Comparison of ENCODE assay signal across 28 mouse cellular contexts in genomic region chr15:12593094-12593493, GRCm38 (mm10).
DNase-seq lines count a peak whose midpoint lies in the region; ATAC-seq and TF ChIP-seq lines count a peak whose summit lies in the region.
"Had no signal": no experiment of that assay in that cellular context is flagged by ENCODE, and none has a peak within 500 bp of the region (broad histone marks: within the 10 kb centered on the region; RNA-seq: fewer than 3 reads in every experiment).

No protein-coding gene starts in this region.

- no peaks in the 10 kb centered on the region for H3K4me1 ChIP-seq in hindbrain, embryonic 16.5 days (ENCODE audit: control insufficient read depth, insufficient read depth, low read depth, low read length)
- H3K4me1 ChIP-seq in hindbrain, embryonic 13.5 days (replicated peaks) = no peaks in the 10 kb centered on the region
- peaks cover 6% of the 10 kb centered on the region; the same call in 1 of the 2 replicates for H3K4me1 ChIP-seq in spleen, adult 2 months (ENCODE audit: control insufficient read depth, insufficient read depth, insufficient read length)
- no peaks in the 10 kb centered on the region for H3K4me1 ChIP-seq in midbrain, postnatal 0 days (ENCODE audit: insufficient read depth, low read length)
- H3K4me1 ChIP-seq: embryonic facial prominence, embryonic 10.5 days; forebrain, embryonic 12.5 days; forebrain, embryonic 15.5 days; hindbrain, embryonic 10.5 days had no signal

- 56% methylated on average over 4 of the region's 4 CpGs for WGBS in hindbrain, embryonic 16.5 days
- WGBS in hindbrain, embryonic 13.5 days = 52% methylated on average over 4 of the region's 4 CpGs
- 81% methylated on average over 4 of the region's 4 CpGs for WGBS in spleen, adult 2 months
- 42% methylated on average over 4 of the region's 4 CpGs for WGBS in midbrain, postnatal 0 days

- no peak overlapping the region for H3K27ac ChIP-seq in hindbrain, embryonic 16.5 days (ENCODE audit: low read depth, low read length)
- H3K27ac ChIP-seq in hindbrain, embryonic 13.5 days = no peak overlapping the region
- H3K27ac ChIP-seq in spleen, adult 2 months (ENCODE audit: insufficient read depth, low read length) = peak overlapping the region; percentile 43
- H3K27ac ChIP-seq in midbrain, postnatal 0 days (ENCODE audit: low read depth, low read length) = no peak overlapping the region
- H3K27ac ChIP-seq: embryonic facial prominence, embryonic 10.5 days; embryonic facial prominence, embryonic 13.5 days; forebrain, embryonic 12.5 days; forebrain, embryonic 15.5 days; heart, embryonic 15.5 days; hindbrain, embryonic 10.5 days; hindbrain, embryonic 14.5 days had no signal

- no peak overlapping the region for H3K9ac ChIP-seq in hindbrain, embryonic 16.5 days (ENCODE audit: low read depth, low read length)
- H3K9ac ChIP-seq in hindbrain, embryonic 13.5 days = no peak overlapping the region
- no peak overlapping the region for H3K9ac ChIP-seq in midbrain, postnatal 0 days (replicated peaks; ENCODE audit: low read length, poor library complexity, severe bottlenecking)
- H3K9ac ChIP-seq: embryonic facial prominence, embryonic 13.5 days; forebrain, embryonic 12.5 days; forebrain, embryonic 15.5 days; heart, embryonic 12.5 days; heart, embryonic 15.5 days; hindbrain, embryonic 14.5 days had no signal

- TF ChIP-seq POLR2A in spleen, adult 2 months (IDR thresholded peaks at IDR 0.05; ENCODE audit: low read depth, low read length) = no peak

- H3K9me3 ChIP-seq in hindbrain, embryonic 16.5 days (ENCODE audit: control insufficient read depth, low read length) = no peaks in the 10 kb centered on the region
- H3K9me3 ChIP-seq in hindbrain, embryonic 13.5 days = no peaks in the 10 kb centered on the region
- no peaks in the 10 kb centered on the region for H3K9me3 ChIP-seq in midbrain, postnatal 0 days (ENCODE audit: low read length)
- H3K9me3 ChIP-seq: embryonic facial prominence, embryonic 10.5 days; embryonic facial prominence, embryonic 13.5 days; forebrain, embryonic 12.5 days; forebrain, embryonic 15.5 days; G1E; heart, embryonic 12.5 days; heart, embryonic 15.5 days; hindbrain, embryonic 10.5 days had no signal

- peak; percentile 65 for ATAC-seq in hindbrain, embryonic 16.5 days
- no peak for ATAC-seq in hindbrain, embryonic 13.5 days (ENCODE audit: low FRiP score)
- ATAC-seq in midbrain, postnatal 0 days (ENCODE audit: low FRiP score) = 0 out of 2 replicates have a peak, but pooled peaks have one; percentile 20
- ATAC-seq: forebrain, embryonic 15.5 days; Patski had no signal

- no peak overlapping the region for H3K4me3 ChIP-seq in hindbrain, embryonic 16.5 days (ENCODE audit: low read length)
- H3K4me3 ChIP-seq in hindbrain, embryonic 13.5 days = no peak overlapping the region
- H3K4me3 ChIP-seq in spleen, adult 2 months (ENCODE audit: extremely low read depth, insufficient read depth, insufficient read length) = no peak overlapping the region
- no peak overlapping the region for H3K4me3 ChIP-seq in midbrain, postnatal 0 days (ENCODE audit: low read depth, low read length)
- H3K4me3 ChIP-seq: embryonic facial prominence, embryonic 10.5 days; embryonic facial prominence, embryonic 13.5 days; erythroblast, embryonic 14.5 days; forebrain, embryonic 12.5 days; forebrain, embryonic 15.5 days; heart, embryonic 12.5 days; heart, embryonic 15.5 days; hindbrain, embryonic 10.5 days had no signal

- no peaks in the 10 kb centered on the region for H3K36me3 ChIP-seq in hindbrain, embryonic 16.5 days (ENCODE audit: control insufficient read depth, insufficient read depth, low read length)
- H3K36me3 ChIP-seq in hindbrain, embryonic 13.5 days = no peaks in the 10 kb centered on the region
- no peaks in the 10 kb centered on the region for H3K36me3 ChIP-seq in spleen, adult 2 months (ENCODE audit: control insufficient read depth, insufficient read depth, low read length)
- no peaks in the 10 kb centered on the region for H3K36me3 ChIP-seq in midbrain, postnatal 0 days (ENCODE audit: insufficient read depth, low read length)
- H3K36me3 ChIP-seq: embryonic facial prominence, embryonic 10.5 days; forebrain, embryonic 12.5 days; forebrain, embryonic 15.5 days; G1E; hindbrain, embryonic 10.5 days had no signal

- no peak for TF ChIP-seq CTCF in spleen, adult 2 months (IDR thresholded peaks at IDR 0.05; ENCODE audit: extremely low read depth, insufficient read depth, insufficient read length, insufficient replicate concordance)
- no peak for TF ChIP-seq CTCF in midbrain, postnatal 0 days (IDR thresholded peaks at IDR 0.05)

- H3K27me3 ChIP-seq in hindbrain, embryonic 16.5 days (replicated peaks; ENCODE audit: control insufficient read depth, insufficient read depth, low read length) = no peaks in the 10 kb centered on the region
- no peaks in the 10 kb centered on the region; the same call in 1 of the 2 replicates for H3K27me3 ChIP-seq in hindbrain, embryonic 13.5 days
- H3K27me3 ChIP-seq in spleen, adult 2 months (ENCODE audit: control insufficient read depth, insufficient read depth, low read length) = no peaks in the 10 kb centered on the region
- no peaks in the 10 kb centered on the region for H3K27me3 ChIP-seq in midbrain, postnatal 0 days (ENCODE audit: insufficient read depth, low read length)
- H3K27me3 ChIP-seq: forebrain, embryonic 12.5 days; forebrain, embryonic 15.5 days; heart, embryonic 12.5 days; heart, embryonic 15.5 days had no signal

- DNase-seq in spleen, adult 2 months (ENCODE audit: low read depth in 1 of 2, low spot score in 2 of 2) = no peak
- no peak for DNase-seq in spleen, adult 12 weeks (ENCODE audit: low spot score)
- DNase-seq in midbrain, postnatal 0 days (ENCODE audit: low spot score) = no peak
- no peak for DNase-seq in kidney, postnatal 14 days
- DNase-seq: adrenal gland, postnatal 10 days; adrenal gland, postnatal 36 days; cerebellum, adult 11 months; cerebellum, adult 8-10 months; cerebellum, postnatal 10 days; cerebellum, postnatal 36 days; embryo, embryonic 11 days; gastrocnemius, postnatal 25 days; heart, adult 18-20 months; heart, postnatal 10 days; heart, postnatal 36 days had no signal

- H3K4me2 ChIP-seq in hindbrain, embryonic 16.5 days (ENCODE audit: low read length) = no peak overlapping the region
- H3K4me2 ChIP-seq in hindbrain, embryonic 13.5 days = no peak overlapping the region
- H3K4me2 ChIP-seq in midbrain, postnatal 0 days (ENCODE audit: low read depth, low read length, poor library complexity, severe bottlenecking) = no peak overlapping the region
- H3K4me2 ChIP-seq: embryonic facial prominence, embryonic 13.5 days; forebrain, embryonic 12.5 days; forebrain, embryonic 15.5 days; heart, embryonic 12.5 days; heart, embryonic 15.5 days; hindbrain, embryonic 14.5 days had no signal
